ENCODE assay signal across 23 mouse cellular contexts in the genomic region with DNA sequence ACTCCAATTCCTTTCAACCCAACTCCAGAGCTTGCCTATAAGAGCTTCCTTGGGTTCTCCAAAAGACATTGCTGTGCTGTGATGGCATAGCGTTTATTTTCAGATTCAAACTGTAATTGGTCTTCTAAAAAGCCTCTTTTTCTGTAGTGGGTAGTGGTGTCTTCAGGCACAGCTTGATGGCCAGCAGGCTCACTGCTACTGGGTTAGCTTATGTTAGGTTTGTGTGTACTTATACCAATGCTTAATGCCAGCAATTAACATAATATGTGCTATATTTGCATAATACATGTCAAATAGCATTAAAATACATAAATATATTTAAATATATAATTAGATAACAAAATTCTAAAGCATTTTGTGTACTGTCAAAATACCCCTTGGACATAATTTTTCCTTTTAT.
A peak's percentile ranks its signal among the peaks of the same experiment; 100 is the strongest.
DNase-seq lines count a peak whose midpoint lies in the region; ATAC-seq and TF ChIP-seq lines count a peak whose summit lies in the region.
"Had no signal": no experiment of that assay in that cellular context is flagged by ENCODE, and none has a peak within 500 bp of the region (broad histone marks: within the 10 kb centered on the region; RNA-seq: fewer than 3 reads in every experiment).

No protein-coding gene starts in this region.

- DNase-seq in forebrain, postnatal 0 days, result no peak
- DNase-seq in forebrain, embryonic 11.5 days (ENCODE audit: low spot score), result no peak
- peak; percentile 2 for DNase-seq in testis, postnatal 10 days (ENCODE audit: low spot score)
- no peak for DNase-seq in testis, postnatal 14 days (ENCODE audit: low spot score)
- DNase-seq: adrenal gland, adult 8-10 months; adrenal gland, postnatal 14 days; adrenal gland, postnatal 36 days; B cell, adult 2 months; cerebellum, adult 11-12 months; cerebellum, adult 2 months; cerebellum, adult 9-10 months; cerebellum, postnatal 10 days; cerebellum, postnatal 25 days had no signal

- H3K4me3 ChIP-seq in forebrain, embryonic 15.5 days, result no peak overlapping the region
- no peak overlapping the region for H3K4me3 ChIP-seq in forebrain, embryonic 13.5 days
- H3K4me3 ChIP-seq in forebrain, postnatal 0 days (ENCODE audit: low read depth, low read length), result no peak overlapping the region
- H3K4me3 ChIP-seq in forebrain, embryonic 11.5 days (ENCODE audit: low read depth, low read length), result no peak overlapping the region
- H3K4me3 ChIP-seq: embryonic facial prominence, embryonic 10.5 days; embryonic facial prominence, embryonic 12.5 days had no signal

- H3K9ac ChIP-seq in forebrain, embryonic 15.5 days (replicated peaks), result no peak overlapping the region
- no peak overlapping the region for H3K9ac ChIP-seq in forebrain, embryonic 13.5 days
- H3K9ac ChIP-seq in forebrain, postnatal 0 days, result no peak overlapping the region
- no peak overlapping the region for H3K9ac ChIP-seq in forebrain, embryonic 11.5 days (ENCODE audit: low read length)
- H3K9ac ChIP-seq: embryonic facial prominence, embryonic 12.5 days had no signal

- no peaks in the 10 kb centered on the region for H3K4me1 ChIP-seq in forebrain, embryonic 15.5 days
- no peaks in the 10 kb centered on the region for H3K4me1 ChIP-seq in forebrain, embryonic 13.5 days
- H3K4me1 ChIP-seq in forebrain, postnatal 0 days (ENCODE audit: insufficient read depth), result no peaks in the 10 kb centered on the region
- H3K4me1 ChIP-seq in forebrain, embryonic 11.5 days (replicated peaks; ENCODE audit: control insufficient read depth, insufficient read depth, low read length), result no peaks in the 10 kb centered on the region
- H3K4me1 ChIP-seq: embryonic facial prominence, embryonic 12.5 days had no signal

- WGBS in forebrain, embryonic 15.5 days, result 65% methylated on average over 1 of the region's 1 CpGs
- WGBS in forebrain, embryonic 13.5 days, result 70% methylated on average over 1 of the region's 1 CpGs
- 60% methylated on average over 1 of the region's 1 CpGs for WGBS in forebrain, postnatal 0 days
- 77% methylated on average over 1 of the region's 1 CpGs for WGBS in forebrain, embryonic 11.5 days

- H3K4me2 ChIP-seq in forebrain, embryonic 15.5 days (replicated peaks), result no peak overlapping the region
- H3K4me2 ChIP-seq in forebrain, embryonic 13.5 days, result no peak overlapping the region
- H3K4me2 ChIP-seq in forebrain, postnatal 0 days (ENCODE audit: low read depth), result no peak overlapping the region
- H3K4me2 ChIP-seq in forebrain, embryonic 11.5 days (ENCODE audit: low read depth, low read length, severe bottlenecking), result no peak overlapping the region
- H3K4me2 ChIP-seq: embryonic facial prominence, embryonic 12.5 days had no signal

- H3K27me3 ChIP-seq in forebrain, embryonic 15.5 days, result no peaks in the 10 kb centered on the region
- H3K27me3 ChIP-seq in forebrain, embryonic 13.5 days, result no peaks in the 10 kb centered on the region
- no peaks in the 10 kb centered on the region for H3K27me3 ChIP-seq in forebrain, postnatal 0 days (ENCODE audit: insufficient read depth, low read length)
- no peaks in the 10 kb centered on the region for H3K27me3 ChIP-seq in forebrain, embryonic 11.5 days (ENCODE audit: control insufficient read depth, insufficient read depth, low read length)
- H3K27me3 ChIP-seq: CH12.LX; embryonic facial prominence, embryonic 12.5 days; Patski had no signal

- H3K36me3 ChIP-seq in forebrain, embryonic 15.5 days, result no peaks in the 10 kb centered on the region
- H3K36me3 ChIP-seq in forebrain, embryonic 13.5 days (ENCODE audit: poor library complexity, severe bottlenecking), result no peaks in the 10 kb centered on the region
- no peaks in the 10 kb centered on the region for H3K36me3 ChIP-seq in forebrain, postnatal 0 days (ENCODE audit: insufficient read depth)
- H3K36me3 ChIP-seq in forebrain, embryonic 11.5 days (ENCODE audit: control insufficient read depth, insufficient read depth, low read length), result no peaks in the 10 kb centered on the region
- H3K36me3 ChIP-seq: embryonic facial prominence, embryonic 10.5 days; embryonic facial prominence, embryonic 12.5 days; G1E had no signal

- no peak overlapping the region for H3K27ac ChIP-seq in forebrain, embryonic 15.5 days (replicated peaks)
- no peak overlapping the region for H3K27ac ChIP-seq in forebrain, embryonic 13.5 days
- H3K27ac ChIP-seq in forebrain, postnatal 0 days (ENCODE audit: low read depth, low read length), result no peak overlapping the region
- no peak overlapping the region for H3K27ac ChIP-seq in forebrain, embryonic 11.5 days (ENCODE audit: low read depth, low read length)
- H3K27ac ChIP-seq: embryonic facial prominence, embryonic 10.5 days; embryonic facial prominence, embryonic 12.5 days had no signal

- no peak for TF ChIP-seq CTCF in forebrain, postnatal 0 days (IDR thresholded peaks at IDR 0.05; ENCODE audit: low read depth)

- 0 out of 2 replicates have a peak, but pooled peaks have one; percentile 61 for ATAC-seq in forebrain, embryonic 15.5 days (replicated peaks)
- ATAC-seq in forebrain, embryonic 13.5 days, result no peak; the same call in 1 of the 2 replicates
- ATAC-seq in forebrain, postnatal 0 days, result peak; percentile 77
- ATAC-seq in forebrain, embryonic 11.5 days (replicated peaks; ENCODE audit: low FRiP score), result no peak
- ATAC-seq: activated CD4-positive, CD25-positive, alpha-beta regulatory T cell, adult 4 months; CD4-positive, CD25-positive, alpha-beta regulatory T cell, adult 4 months; forebrain, embryonic 14.5 days; Patski had no signal

- H3K9me3 ChIP-seq in forebrain, embryonic 15.5 days, result no peaks in the 10 kb centered on the region
- H3K9me3 ChIP-seq in forebrain, embryonic 13.5 days (replicated peaks), result no peaks in the 10 kb centered on the region
- no peaks in the 10 kb centered on the region for H3K9me3 ChIP-seq in forebrain, postnatal 0 days (ENCODE audit: low read length)
- H3K9me3 ChIP-seq in forebrain, embryonic 11.5 days (ENCODE audit: control insufficient read depth, low read length), result no peaks in the 10 kb centered on the region
- H3K9me3 ChIP-seq: embryonic facial prominence, embryonic 10.5 days; embryonic facial prominence, embryonic 12.5 days had no signal

Comparison
In these comparisons a context has a peak if more than half of its experiments do, and no peak if none do; other contexts are left out.
1. ATAC-seq: peak in forebrain, embryonic 15.5 days (single experiment) and forebrain, postnatal 0 days (single experiment); none in forebrain, embryonic 13.5 days (single experiment) and forebrain, embryonic 11.5 days (single experiment).